ENCODE assay signal across 34 mouse cellular contexts in the genomic region with DNA sequence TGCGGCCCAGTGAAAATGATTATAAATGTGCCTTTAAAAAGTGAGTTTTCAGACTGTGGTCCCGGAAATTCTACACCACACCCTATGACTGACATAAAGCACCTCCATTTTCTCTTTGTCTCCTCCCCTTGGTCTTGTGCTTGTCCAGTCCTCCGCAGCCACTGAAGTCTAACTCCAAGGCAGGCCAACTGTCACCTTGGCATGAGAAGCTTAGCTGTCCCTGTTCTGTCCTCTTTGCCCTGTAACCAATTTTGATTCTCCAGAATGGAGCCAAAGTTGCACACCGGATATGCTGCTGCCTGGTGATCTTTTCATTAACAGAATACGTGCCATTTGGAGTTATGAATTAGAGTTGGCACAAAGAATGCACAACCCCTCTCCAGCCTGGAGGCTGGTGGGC.
"Had no signal": no experiment of that assay in that cellular context is flagged by ENCODE, and none has a peak within 500 bp of the region (broad histone marks: within the 10 kb centered on the region; RNA-seq: fewer than 3 reads in every experiment).

No protein-coding gene starts in this region.

- H3K4me3 ChIP-seq: heart, embryonic 12.5 days; heart, embryonic 13.5 days; heart, embryonic 15.5 days; hindbrain, embryonic 10.5 days; hindbrain, embryonic 12.5 days; hindbrain, embryonic 13.5 days; hindbrain, embryonic 15.5 days; intestine, embryonic 15.5 days; kidney, embryonic 15.5 days; layer of hippocampus, adult 2 months; left cerebral cortex, adult 2 months had no signal

- H3K27ac ChIP-seq: heart, embryonic 13.5 days; heart, embryonic 15.5 days; hindbrain, embryonic 10.5 days; hindbrain, embryonic 12.5 days; hindbrain, embryonic 13.5 days; hindbrain, embryonic 14.5 days; hindbrain, embryonic 15.5 days; hindbrain, postnatal 0 days; intestine, embryonic 15.5 days; kidney, embryonic 15.5 days; kidney, postnatal 0 days; layer of hippocampus, adult 2 months; left cerebral cortex, adult 2 months had no signal

- ATAC-seq: hindbrain, embryonic 16.5 days; hindbrain, postnatal 0 days; inflammation-experienced regulatory T-cells, adult 6 months; intestine, embryonic 15.5 days; intestine, embryonic 16.5 days had no signal

- H3K36me3 ChIP-seq: heart, embryonic 12.5 days; heart, embryonic 13.5 days; heart, embryonic 15.5 days; hindbrain, embryonic 10.5 days; hindbrain, embryonic 12.5 days; hindbrain, embryonic 13.5 days; hindbrain, embryonic 15.5 days; intestine, embryonic 15.5 days; kidney, embryonic 15.5 days had no signal

- H3K9me3 ChIP-seq: heart, embryonic 12.5 days; heart, embryonic 13.5 days; heart, embryonic 15.5 days; hindbrain, embryonic 10.5 days; hindbrain, embryonic 12.5 days; hindbrain, embryonic 13.5 days; hindbrain, embryonic 15.5 days; intestine, embryonic 15.5 days; kidney, embryonic 15.5 days had no signal

- H3K4me2 ChIP-seq: heart, embryonic 11.5 days; heart, embryonic 12.5 days; heart, embryonic 13.5 days; heart, embryonic 15.5 days; hindbrain, embryonic 12.5 days; hindbrain, embryonic 13.5 days; hindbrain, embryonic 14.5 days; hindbrain, embryonic 15.5 days; intestine, embryonic 15.5 days; kidney, embryonic 15.5 days had no signal

- H3K27me3 ChIP-seq: heart, embryonic 12.5 days; heart, embryonic 13.5 days; heart, embryonic 15.5 days; hindbrain, embryonic 12.5 days; hindbrain, embryonic 13.5 days; hindbrain, embryonic 15.5 days; intestine, embryonic 15.5 days; kidney, embryonic 15.5 days had no signal

- DNase-seq: heart, postnatal 10 days; heart, postnatal 14 days; heart, postnatal 36 days; heart, postnatal 4 days; kidney, adult 11 months; kidney, adult 18-20 months; kidney, adult 2 months; kidney, adult 8-10 months; kidney, adult 9 months; kidney, postnatal 10 days; kidney, postnatal 14 days; kidney, postnatal 25 days; kidney, postnatal 36 days; kidney, postnatal 4 days; layer of hippocampus, adult 9-11 months; layer of hippocampus, postnatal 36 days had no signal

- H3K9ac ChIP-seq: heart, embryonic 12.5 days; heart, embryonic 13.5 days; heart, embryonic 15.5 days; hindbrain, embryonic 12.5 days; hindbrain, embryonic 13.5 days; hindbrain, embryonic 14.5 days; hindbrain, embryonic 15.5 days; intestine, embryonic 15.5 days; kidney, embryonic 15.5 days had no signal

- H3K4me1 ChIP-seq: heart, embryonic 12.5 days; heart, embryonic 15.5 days; hindbrain, embryonic 10.5 days; hindbrain, embryonic 13.5 days; hindbrain, embryonic 15.5 days; intestine, embryonic 15.5 days; kidney, embryonic 15.5 days had no signal
